Mouse (Mus musculus) activated CD4-positive, CD25-positive, alpha-beta regulatory T cell, adult 4 months (primary cell): ENCODE measurements around the gene Cope. TPM values are rescaled to one million over a fixed set of nuclear protein-coding genes. Genes with fewer than 3 reads are reported as not detected.

Source experiments
- ATAC-seq: one replicate; pipeline ENCODE4 v1.8.0; 2017
- polyA plus RNA-seq, 2 experiments: library from polyadenylated mRNA; unstranded; fragments of 100-300 nt; shearing (Covaris generic); gene quantifications; one replicate each; pipeline ENCODE4 v1.2.1; 2017

The Cope gene
- polyA plus RNA-seq, 2 experiments from 2014 or later = 312 to 332 TPM

- no peak for ATAC-seq
These were observed 49.0 kb downstream of the Cope start for GRCm38 (mm10) chr8:70351035-70351999.

- ATAC-seq = no peak
These were observed 49.7 kb downstream of the Cope start for GRCm38 (mm10) chr8:70352000-70352384.

GRCm38 (mm10) chr8:70352657-70353151, 50.4 kb downstream of the Cope start:
- peak; percentile 37 for ATAC-seq

- ATAC-seq = peak; percentile 76
These were observed 51.0 kb downstream of the Cope start, which contains the start of gene Upf1 for GRCm38 (mm10) chr8:70353194-70353817. TSS of gene Upf1 (minus strand) at chr8:70353278.

- no peak for ATAC-seq
These were observed 51.7 kb downstream of the Cope start for GRCm38 (mm10) chr8:70354004-70354403.

- ATAC-seq = no peak
These were observed 53.8 kb downstream of the Cope start for GRCm38 (mm10) chr8:70356111-70356510.

- no peak for ATAC-seq
These were observed 57.1 kb downstream of the Cope start for GRCm38 (mm10) chr8:70359411-70359810.

GRCm38 (mm10) chr8:70360769-70361168, 58.5 kb downstream of the Cope start:
- ATAC-seq = no peak

- ATAC-seq = no peak
These were observed 59.2 kb downstream of the Cope start for GRCm38 (mm10) chr8:70361484-70362032.

Other genes with a start within 250 kb of the Cope start
- under 1 TPM; 0.34 to 0.69 TPM for gene Tm6sf2, start 229.6 kb upstream of the Cope start, polyA plus RNA-seq
- gene Hapln4, start 219.1 kb upstream of the Cope start, polyA plus RNA-seq = not detected
- gene Ncan, start 181.6 kb upstream of the Cope start, polyA plus RNA-seq = not detected
- 10 to 100 TPM; 34.3 to 56.0 TPM for gene Nr2c2ap, start 171.2 kb upstream of the Cope start, polyA plus RNA-seq
- 10 to 100 TPM; 36.2 to 58.5 TPM for gene Rfxank, start 163.4 kb upstream of the Cope start, polyA plus RNA-seq
- 100 to 1,000 TPM in 1 of 2 experiments, 10 to 100 TPM in 1; 98.5 to 112 TPM for gene Borcs8, start 163.0 kb upstream of the Cope start, polyA plus RNA-seq
- gene Mef2b, start 162.8 kb upstream of the Cope start, polyA plus RNA-seq = not detected
- 10 to 100 TPM; 17.4 to 27.3 TPM for gene Tmem161a, start 130.2 kb upstream of the Cope start, polyA plus RNA-seq
- gene Slc25a42, start 90.2 kb upstream of the Cope start, polyA plus RNA-seq = 1 to 10 TPM; 4.9 to 6.3 TPM
- gene Sugp2, start 68.3 kb upstream of the Cope start, polyA plus RNA-seq = 10 to 100 TPM; 18.7 to 23.3 TPM
- gene Armc6, start 68.1 kb upstream of the Cope start, polyA plus RNA-seq = 1 to 10 TPM; 6.6 to 7.6 TPM
- under 1 TPM in 1 of 2 experiments, not detected in 1; 0.66 TPM for gene Homer3, start 19.7 kb upstream of the Cope start, polyA plus RNA-seq
- 10 to 100 TPM; 44.3 to 46.8 TPM for gene Ddx49, start within 50 bp of the Cope start, polyA plus RNA-seq
- not detected for gene Cers1, start 13.3 kb downstream of the Cope start, polyA plus RNA-seq
- gene Gdf1, start 27.3 kb downstream of the Cope start, polyA plus RNA-seq = under 1 TPM in 1 of 2 experiments, not detected in 1; 0.79 TPM
- gene Upf1, start 50.8 kb downstream of the Cope start, polyA plus RNA-seq = 10 to 100 TPM; 12.1 to 15.3 TPM
- gene Comp, start 71.0 kb downstream of the Cope start, polyA plus RNA-seq = under 1 TPM in 1 of 2 experiments, not detected in 1; 0.95 TPM
- 1 to 10 TPM; 7.1 to 8.4 TPM for gene Crtc1, start 137.1 kb downstream of the Cope start, polyA plus RNA-seq
- 1 to 10 TPM; 7.2 to 9.5 TPM for gene Klhl26, start 174.4 kb downstream of the Cope start, polyA plus RNA-seq
- under 1 TPM in 1 of 2 experiments, not detected in 1; 0.22 TPM for gene Tmem59l, start 184.8 kb downstream of the Cope start, polyA plus RNA-seq
- not detected for gene Crlf1, start 190.6 kb downstream of the Cope start, polyA plus RNA-seq
- 10 to 100 TPM; 89.0 to 95.4 TPM for gene Rex1bd, start 204.2 kb downstream of the Cope start, polyA plus RNA-seq
- gene Uba52, start 208.3 kb downstream of the Cope start, polyA plus RNA-seq = 1,000 to 10,000 TPM; 3,631 to 4,013 TPM
- 100 to 1,000 TPM; 131 to 163 TPM for gene Fkbp8, start 225.2 kb downstream of the Cope start, polyA plus RNA-seq
- gene Kxd1, start 225.4 kb downstream of the Cope start, polyA plus RNA-seq = 100 to 1,000 TPM; 176 to 180 TPM
- gene Ell, start 236.9 kb downstream of the Cope start, polyA plus RNA-seq = 10 to 100 TPM; 27.8 to 35.2 TPM